Mouse (Mus musculus) liver, postnatal 0 days (tissue): ENCODE results near the gene Sorl1. TPM values are rescaled to one million over a fixed set of nuclear protein-coding genes. Genes with fewer than 3 reads are reported as not detected.

Source experiments
- ATAC-seq: fragments of 200-750 bp; cut with Nextera tagmentation; 2 replicates; pipeline ENCODE4 v1.8.0; 2017; ENCODE audit warnings: mild to moderate bottlenecking, moderate library complexity
- DNase-seq: peaks from one replicate; pipeline ENCODE4 v3.0.0-alpha.2; 2016
- H3K27ac ChIP-seq: fragments of 300-500 bp; sonication (generic); 2 replicates; pipeline ENCODE4 v1.5.1; 2014; ENCODE audit warnings: antibody characterized with exemption, moderate library complexity, mild to moderate bottlenecking, low read depth
- H3K27me3 ChIP-seq: fragments of 300-500 bp; sonication (generic); 2 replicates; pipeline ENCODE4 v1.6.1; 2014; ENCODE audit warnings: low read length, control low read depth, mixed read lengths; ENCODE audit not compliant: insufficient read depth
- H3K36me3 ChIP-seq: fragments of 300-500 bp; sonication (generic); replicated peaks from 2 replicates; pipeline ENCODE4 v1.6.1; 2014; ENCODE audit warnings: mild to moderate bottlenecking, control low read depth, low read length, moderate library complexity, mixed read lengths; ENCODE audit not compliant: insufficient read depth
- H3K4me1 ChIP-seq: fragments of 300-500 bp; sonication (generic); 2 replicates; pipeline ENCODE4 v1.6.1; 2014; ENCODE audit warnings: antibody characterized with exemption, mild to moderate bottlenecking, control low read depth; ENCODE audit not compliant: insufficient read depth
- H3K4me2 ChIP-seq: fragments of 300-500 bp; sonication (generic); 2 replicates; pipeline ENCODE4 v1.6.1; 2014; ENCODE audit warnings: low read depth, mild to moderate bottlenecking, low read length, moderate library complexity, mixed read lengths
- H3K4me3 ChIP-seq: fragments of 300-500 bp; sonication (generic); 2 replicates; pipeline ENCODE4 v1.5.1; 2014; ENCODE audit warnings: low read depth, low read length
- H3K9ac ChIP-seq: fragments of 300-500 bp; sonication (generic); replicated peaks from 2 replicates; pipeline ENCODE4 v1.6.1; 2014; ENCODE audit warnings: mild to moderate bottlenecking, moderate library complexity
- H3K9me3 ChIP-seq: fragments of 300-500 bp; sonication (generic); 2 replicates; pipeline ENCODE4 v1.6.1; 2016; ENCODE audit warnings: mild to moderate bottlenecking, control low read depth, low read length, mixed read lengths
- CTCF ChIP-seq: sonication (generic); IDR thresholded peaks from 2 replicates; pipeline ENCODE4 v1.5.1; 2016; ENCODE audit warnings: antibody characterized with exemption, low read depth
- EP300 ChIP-seq: IDR thresholded peaks from 2 replicates; pipeline ENCODE4 v1.6.1; 2016; ENCODE audit warnings: antibody characterized with exemption, low read depth, mild to moderate bottlenecking
- WGBS: fragments of 180-500 bp; shearing (Covaris S2); extraction: QIAGEN DNeasy Blood & Tissue Kit; methylation state at CpG from one replicate; pipeline ENCODE4 v1.1.7; 2014; ENCODE audit not compliant: insufficient replicate concordance; 5-methylcytosine and 5-hydroxymethylcytosine counted together
- polyA plus RNA-seq: library from polyadenylated mRNA; unstranded; fragments of >200 nt; fragmentation: Nextera tagmentation; extraction: Ambion mirVana; gene quantifications from 2 replicates; pipeline ENCODE4 v1.2.1, GENCODE M21; 2015

The Sorl1 gene
- polyA plus RNA-seq, 1 experiment from 2014 or later = 3.0 TPM

- WGBS = 72% methylated on average over 9 of the region's 9 CpGs
- DNase-seq (no peak), ATAC-seq (no peak)
- H3K9me3 ChIP-seq = no peaks in the 10 kb centered on the region
- H3K4me3 ChIP-seq = no peak overlapping the region
- no peaks in the 10 kb centered on the region for H3K27me3 ChIP-seq
- H3K27ac ChIP-seq = no peak overlapping the region
- no peak overlapping the region for H3K9ac ChIP-seq
- H3K36me3 ChIP-seq = no peaks in the 10 kb centered on the region; the same call in 1 of the 2 replicates
- no peak overlapping the region for H3K4me2 ChIP-seq
- TF ChIP-seq EP300 (no peak), CTCF (no peak)
- H3K4me1 ChIP-seq = 0 out of 2 replicates have a peak, but pooled peaks cover 3% of the 10 kb centered on the region
These were observed 139.0 kb downstream of the Sorl1 start for GRCm38 (mm10) chr9:41985052-41985451.

DNA sequence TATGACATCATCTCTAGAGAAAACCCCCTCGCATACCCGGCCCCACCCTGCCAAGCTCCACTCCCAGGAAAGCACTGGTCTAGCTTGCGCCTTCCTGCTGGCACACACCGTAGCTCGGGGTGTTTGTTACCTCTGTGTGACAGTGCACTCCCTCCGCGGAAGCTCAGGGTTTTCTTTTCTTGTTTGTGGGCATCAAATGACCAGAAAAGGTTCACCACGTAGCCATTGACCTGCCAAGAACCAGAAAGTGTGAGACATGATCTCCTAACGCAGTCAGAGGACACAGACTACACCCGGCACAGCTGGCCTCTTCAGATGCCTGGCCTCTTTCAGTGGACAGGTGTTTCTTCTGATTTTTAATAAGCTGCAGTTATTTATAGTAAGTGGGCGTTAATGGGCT lies 139.8 kb downstream of the Sorl1 start:
- WGBS = 78% methylated on average over 11 of the region's 11 CpGs

DNA sequence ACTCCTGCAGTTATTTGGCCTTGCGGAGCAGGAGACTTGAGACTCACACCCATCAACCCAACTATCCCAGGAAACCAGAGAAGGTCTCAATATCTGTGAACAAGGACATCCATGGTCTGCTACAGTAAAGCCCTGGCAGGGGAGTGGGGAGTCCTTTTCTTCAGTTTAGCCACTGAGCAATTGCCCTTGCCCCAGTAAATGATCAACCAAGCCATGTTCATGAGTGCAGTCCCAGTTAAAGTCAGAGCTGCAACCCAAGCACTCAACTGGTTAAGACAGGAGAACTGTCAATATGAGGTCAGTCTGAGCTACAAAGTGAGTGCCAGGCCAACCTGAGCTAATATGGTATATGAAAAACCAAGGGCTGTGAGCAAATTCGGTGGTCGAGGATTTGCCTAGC lies 140.8 kb downstream of the Sorl1 start:
- Histone ChIP-seq H3K4me1 (0 out of 2 replicates have a peak, but pooled peaks cover 3% of the 10 kb centered on the region), H3K4me2 (no peak overlapping the region), H3K27me3 (no peaks in the 10 kb centered on the region), H3K27ac (no peak overlapping the region), H3K9ac (no peak overlapping the region), H3K4me3 (no peak overlapping the region), H3K36me3 (no peaks in the 10 kb centered on the region; the same call in 1 of the 2 replicates), H3K9me3 (no peaks in the 10 kb centered on the region)
- WGBS = 69% methylated on average over 3 of the region's 3 CpGs
- ATAC-seq (no peak), DNase-seq (no peak)
- no peak for TF ChIP-seq CTCF
- TF ChIP-seq EP300 = no peak

More for the DNA sequence above, 139.8 kb downstream of the Sorl1 start:
- H3K9ac ChIP-seq = no peak overlapping the region
- no peaks in the 10 kb centered on the region; the same call in 1 of the 2 replicates for H3K36me3 ChIP-seq
- DNase-seq (no peak), ATAC-seq (no peak)
- H3K4me2 ChIP-seq = no peak overlapping the region
- H3K9me3 ChIP-seq = no peaks in the 10 kb centered on the region
- H3K27ac ChIP-seq = no peak overlapping the region
- TF ChIP-seq EP300 = no peak
- TF ChIP-seq CTCF = no peak
- H3K4me3 ChIP-seq = no peak overlapping the region
- no peaks in the 10 kb centered on the region for H3K27me3 ChIP-seq
- 0 out of 2 replicates have a peak, but pooled peaks cover 3% of the 10 kb centered on the region for H3K4me1 ChIP-seq

- H3K36me3 ChIP-seq = no peaks in the 10 kb centered on the region; the same call in 1 of the 2 replicates
- TF ChIP-seq EP300 = no peak
- TF ChIP-seq CTCF = no peak
- no peaks in the 10 kb centered on the region for H3K27me3 ChIP-seq
- H3K9me3 ChIP-seq = no peaks in the 10 kb centered on the region
- H3K4me1 ChIP-seq = 0 out of 2 replicates have a peak, but pooled peaks cover 3% of the 10 kb centered on the region
- ATAC-seq = no peak
- WGBS = 70% methylated on average over 2 of the region's 2 CpGs
- no peak overlapping the region for H3K4me2 ChIP-seq
- no peak overlapping the region for H3K9ac ChIP-seq
- no peak overlapping the region for H3K4me3 ChIP-seq
- no peak for DNase-seq
- H3K27ac ChIP-seq = no peak overlapping the region
These were observed 141.3 kb downstream of the Sorl1 start for GRCm38 (mm10) chr9:41982760-41983159.

- ATAC-seq = no peak
- WGBS = 84% methylated on average over 9 of the region's 9 CpGs
- H3K4me3 ChIP-seq = no peak overlapping the region
These were observed 142.1 kb downstream of the Sorl1 start for GRCm38 (mm10) chr9:41982023-41982422.

DNA sequence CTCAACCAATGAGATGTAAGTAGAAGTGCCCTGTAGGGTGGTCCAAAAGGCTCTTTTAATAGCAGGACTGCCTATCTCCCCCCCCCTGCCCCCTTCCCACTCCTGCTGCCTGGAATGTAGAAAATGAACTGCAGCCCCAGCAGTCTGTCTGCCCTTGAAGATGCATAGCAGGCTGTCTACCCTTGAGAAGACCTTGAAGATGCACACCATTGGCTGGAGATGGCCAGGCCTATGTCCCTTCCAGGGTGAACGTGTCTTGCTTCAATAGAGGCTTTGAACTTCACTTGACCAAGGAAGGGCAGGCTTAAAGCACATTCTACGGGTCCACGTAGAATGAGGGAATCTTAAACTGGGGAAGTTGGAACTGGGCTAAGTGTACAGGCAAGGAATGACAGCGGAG lies 142.8 kb downstream of the Sorl1 start:
- no peak for TF ChIP-seq EP300
- TF ChIP-seq CTCF = no peak
- H3K27me3 ChIP-seq = no peaks in the 10 kb centered on the region
- DNase-seq = no peak
- 74% methylated on average over 4 of the region's 4 CpGs for WGBS
- no peak overlapping the region for H3K9ac ChIP-seq
- peaks cover 4% of the 10 kb centered on the region; the same call in 1 of the 2 replicates for H3K36me3 ChIP-seq
- no peak for ATAC-seq
- H3K9me3 ChIP-seq = no peaks in the 10 kb centered on the region
- 0 out of 2 replicates have a peak, but pooled peaks cover 3% of the 10 kb centered on the region for H3K4me1 ChIP-seq
- H3K27ac ChIP-seq = no peak overlapping the region
- H3K4me2 ChIP-seq = no peak overlapping the region
- no peak overlapping the region for H3K4me3 ChIP-seq

More at GRCm38 (mm10) chr9:41982023-41982422, 142.1 kb downstream of the Sorl1 start:
- Histone ChIP-seq H3K4me2 (no peak overlapping the region), H3K4me1 (0 out of 2 replicates have a peak, but pooled peaks cover 3% of the 10 kb centered on the region), H3K9ac (no peak overlapping the region), H3K9me3 (no peaks in the 10 kb centered on the region), H3K36me3 (peaks cover 4% of the 10 kb centered on the region; the same call in 1 of the 2 replicates), H3K27ac (no peak overlapping the region), H3K27me3 (no peaks in the 10 kb centered on the region)
- TF ChIP-seq CTCF = no peak
- TF ChIP-seq EP300 = no peak
- no peak for DNase-seq

DNA sequence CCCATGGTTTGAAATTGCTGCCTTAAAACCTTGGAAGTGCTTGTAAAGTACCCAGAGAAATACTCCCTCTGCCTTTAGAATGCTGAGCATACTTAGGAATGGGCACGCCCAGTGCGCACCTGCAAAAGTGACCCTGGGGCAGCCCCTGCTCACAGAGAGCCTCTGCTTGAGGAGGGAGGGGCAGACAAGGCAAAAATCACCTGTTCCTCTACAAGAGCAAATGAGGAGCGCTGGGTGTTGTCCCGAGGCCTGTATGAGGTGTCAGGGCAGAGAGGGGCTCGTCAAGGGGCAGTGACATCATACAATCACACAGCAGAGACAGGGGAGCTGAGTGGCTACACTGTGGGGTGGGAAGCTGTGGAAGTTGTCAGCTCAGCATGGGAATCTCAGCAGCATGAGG lies 143.3 kb downstream of the Sorl1 start:
- no peak overlapping the region for H3K4me2 ChIP-seq
- ATAC-seq (no peak), DNase-seq (no peak)
- no peak overlapping the region for H3K9ac ChIP-seq
- no peak overlapping the region for H3K4me3 ChIP-seq
- no peak for TF ChIP-seq EP300
- TF ChIP-seq CTCF = no peak
- WGBS = 86% methylated on average over 5 of the region's 5 CpGs
- 0 out of 2 replicates have a peak, but pooled peaks cover 3% of the 10 kb centered on the region for H3K4me1 ChIP-seq
- H3K36me3 ChIP-seq = peaks cover 4% of the 10 kb centered on the region; the same call in 1 of the 2 replicates
- H3K27me3 ChIP-seq = no peaks in the 10 kb centered on the region
- H3K9me3 ChIP-seq = no peaks in the 10 kb centered on the region
- H3K27ac ChIP-seq = no peak overlapping the region
